Mouse (Mus musculus) kidney, postnatal 25 days (tissue): ENCODE results near the gene Fam71f1.

Experiments used
- DNase-seq, 2 experiments: peaks; one replicate each; pipeline ENCODE4 v3.0.0; 2021; ENCODE audit warnings: mixed read lengths in 2 of 2

The Fam71f1 gene

GRCm38 (mm10) chr6:29318879-29319278, at the start of gene Fam71f1:
Gene Fam71f1, plus strand, starts transcription at chr6:29319140.
- DNase-seq, result peak; percentile 33 to 59

- DNase-seq, result peak in 1 of 2 experiments; percentile 8
Observed at GRCm38 (mm10) chr6:29270961-29271360, 48.0 kb upstream of the Fam71f1 start.

GRCm38 (mm10) chr6:29272312-29273072, 46.4 kb upstream of the Fam71f1 start, which contains the start of gene Hilpda:
Gene Hilpda, plus strand, starts transcription at chr6:29272488.
- peak; percentile 93 to 95 for DNase-seq

- DNase-seq, result no peak
Observed at GRCm38 (mm10) chr6:29276746-29277145, 42.2 kb upstream of the Fam71f1 start.

- peak in 1 of 2 experiments; percentile 41 for DNase-seq
Observed at GRCm38 (mm10) chr6:29278513-29279267, 40.2 kb upstream of the Fam71f1 start.

- no peak for DNase-seq
Observed at GRCm38 (mm10) chr6:29279293-29279692, 39.6 kb upstream of the Fam71f1 start, which contains the start of gene Fam71f2. Gene Fam71f2, plus strand, starts transcription at chr6:29279593.

GRCm38 (mm10) chr6:29280671-29281070, 38.3 kb upstream of the Fam71f1 start:
- DNase-seq, result no peak

GRCm38 (mm10) chr6:29286870-29287269, 32.1 kb upstream of the Fam71f1 start:
- DNase-seq, result no peak

GRCm38 (mm10) chr6:29287481-29287880, 31.5 kb upstream of the Fam71f1 start:
- no peak for DNase-seq

- peak; percentile 20 to 54 for DNase-seq
Observed at GRCm38 (mm10) chr6:29287944-29288343, 31.0 kb upstream of the Fam71f1 start.

GRCm38 (mm10) chr6:29288651-29289050, 30.3 kb upstream of the Fam71f1 start:
- DNase-seq, result no peak

GRCm38 (mm10) chr6:29299112-29299511, 19.8 kb upstream of the Fam71f1 start:
- DNase-seq, result no peak

GRCm38 (mm10) chr6:29303251-29303650, 15.7 kb upstream of the Fam71f1 start:
- DNase-seq, result no peak

GRCm38 (mm10) chr6:29303726-29304125, 15.2 kb upstream of the Fam71f1 start:
- no peak for DNase-seq

- DNase-seq, result no peak
Observed at GRCm38 (mm10) chr6:29305462-29305861, 13.5 kb upstream of the Fam71f1 start.

- DNase-seq, result no peak
Observed at GRCm38 (mm10) chr6:29308846-29309605, 9.9 kb upstream of the Fam71f1 start.

- no peak for DNase-seq
Observed at GRCm38 (mm10) chr6:29313690-29314202, 5.2 kb upstream of the Fam71f1 start.

GRCm38 (mm10) chr6:29317286-29317685, 1.7 kb upstream of the Fam71f1 start:
- DNase-seq, result no peak

GRCm38 (mm10) chr6:29317941-29318340, 999 bp upstream of the Fam71f1 start:
- no peak for DNase-seq

- no peak for DNase-seq
Observed at GRCm38 (mm10) chr6:29321586-29321985, 2.6 kb downstream of the Fam71f1 start.

GRCm38 (mm10) chr6:29322147-29322546, 3.2 kb downstream of the Fam71f1 start:
- no peak for DNase-seq

- no peak for DNase-seq
Observed at GRCm38 (mm10) chr6:29322735-29323134, 3.8 kb downstream of the Fam71f1 start.

- DNase-seq, result no peak
Observed at GRCm38 (mm10) chr6:29326961-29327360, 8.0 kb downstream of the Fam71f1 start.
